Mouse (Mus musculus) monocyte, adult 2 months (primary cell): Measurements from ENCODE around the gene Cmip.

ENCODE experiments used
- DNase-seq, 2 experiments: peaks; one replicate each; pipeline ENCODE4 v3.0.0; 2022; ENCODE audit warnings: low spot score in 2 of 2, low read depth in 1 of 2

Cmip gene

GRCm38 (mm10) chr8:117372070-117372469 lies 115.2 kb downstream of the Cmip start:
- DNase-seq = no peak

GRCm38 (mm10) chr8:117373001-117373428 lies 116.2 kb downstream of the Cmip start:
- no peak for DNase-seq

GRCm38 (mm10) chr8:117374087-117374486 lies 117.2 kb downstream of the Cmip start:
- no peak for DNase-seq

- no peak for DNase-seq
Measured at GRCm38 (mm10) chr8:117376997-117377396, 120.1 kb downstream of the Cmip start.

GRCm38 (mm10) chr8:117378625-117379024 lies 121.8 kb downstream of the Cmip start:
- no peak for DNase-seq

GRCm38 (mm10) chr8:117379131-117379530 lies 122.3 kb downstream of the Cmip start:
- DNase-seq = no peak

- no peak for DNase-seq
Measured at GRCm38 (mm10) chr8:117380796-117381195, 123.9 kb downstream of the Cmip start.

GRCm38 (mm10) chr8:117386142-117386541 lies 129.3 kb downstream of the Cmip start:
- no peak for DNase-seq

GRCm38 (mm10) chr8:117387642-117388041 lies 130.8 kb downstream of the Cmip start:
- DNase-seq = no peak

GRCm38 (mm10) chr8:117388370-117388769 lies 131.5 kb downstream of the Cmip start:
- no peak for DNase-seq

GRCm38 (mm10) chr8:117393853-117394252 lies 137.0 kb downstream of the Cmip start:
- DNase-seq = no peak

GRCm38 (mm10) chr8:117395055-117395454 lies 138.2 kb downstream of the Cmip start:
- DNase-seq = no peak

- no peak for DNase-seq
Measured at GRCm38 (mm10) chr8:117396884-117397283, 140.0 kb downstream of the Cmip start.

GRCm38 (mm10) chr8:117397751-117398150 lies 140.9 kb downstream of the Cmip start:
- no peak for DNase-seq

- DNase-seq = no peak
Measured at GRCm38 (mm10) chr8:117399229-117399628, 142.4 kb downstream of the Cmip start.

- no peak for DNase-seq
Measured at GRCm38 (mm10) chr8:117400820-117401219, 144.0 kb downstream of the Cmip start.

GRCm38 (mm10) chr8:117401880-117402279 lies 145.0 kb downstream of the Cmip start:
- no peak for DNase-seq

GRCm38 (mm10) chr8:117402911-117403704 lies 146.2 kb downstream of the Cmip start:
- DNase-seq = no peak

GRCm38 (mm10) chr8:117403705-117404476 lies 147.0 kb downstream of the Cmip start:
- DNase-seq = no peak

- DNase-seq = no peak
Measured at GRCm38 (mm10) chr8:117406081-117406480, 149.2 kb downstream of the Cmip start.

- no peak for DNase-seq
Measured at GRCm38 (mm10) chr8:117408634-117409033, 151.8 kb downstream of the Cmip start.

GRCm38 (mm10) chr8:117409056-117409455 lies 152.2 kb downstream of the Cmip start:
- no peak for DNase-seq
